21 mouse cellular contexts compared by ENCODE assay signal in genomic region chr19:40462481-40462880, GRCm38 (mm10). TPM values are rescaled to one million over a fixed set of nuclear protein-coding genes. Genes with fewer than 3 reads are reported as not detected.
DNase-seq lines count a peak whose midpoint lies in the region; ATAC-seq and TF ChIP-seq lines count a peak whose summit lies in the region.
"Had no signal": no experiment of that assay in that cellular context is flagged by ENCODE, and none has a peak within 500 bp of the region (broad histone marks: within the 10 kb centered on the region; RNA-seq: fewer than 3 reads in every experiment).

No protein-coding gene starts in this region.

- H3K4me1 ChIP-seq in heart, embryonic 15.5 days (replicated peaks), result peaks cover 35% of the 10 kb centered on the region
- H3K4me1 ChIP-seq in intestine, embryonic 15.5 days (replicated peaks), result peaks cover 20% of the 10 kb centered on the region
- peaks cover 14% of the 10 kb centered on the region for H3K4me1 ChIP-seq in stomach, embryonic 15.5 days

- intact Hi-C loops in heart, postnatal 14 days (cut with DNase I), result loop anchor here (2.0 kb wide), 1 partner anchor 24 kb away; no protein-coding TSS in a partner anchor
- intact Hi-C loops in left cerebral cortex, adult 2 months (cut with DNase I), result no loop called here

- H3K9ac ChIP-seq in heart, embryonic 15.5 days, result no peak overlapping the region
- no peak overlapping the region for H3K9ac ChIP-seq in intestine, embryonic 15.5 days
- H3K9ac ChIP-seq in stomach, embryonic 15.5 days, result no peak overlapping the region
- H3K9ac ChIP-seq: forebrain, embryonic 12.5 days; hindbrain, embryonic 12.5 days; limb, embryonic 13.5 days; liver, embryonic 12.5 days; midbrain, embryonic 12.5 days had no signal

- H3K9me3 ChIP-seq in heart, embryonic 15.5 days (replicated peaks), result no peaks in the 10 kb centered on the region
- H3K9me3 ChIP-seq in intestine, embryonic 15.5 days, result no peaks in the 10 kb centered on the region
- H3K9me3 ChIP-seq in stomach, embryonic 15.5 days, result no peaks in the 10 kb centered on the region
- H3K9me3 ChIP-seq: embryonic facial prominence, embryonic 10.5 days; forebrain, embryonic 12.5 days; hindbrain, embryonic 12.5 days; limb, embryonic 13.5 days; midbrain, embryonic 12.5 days had no signal

- no peak for ATAC-seq in heart, embryonic 15.5 days (replicated peaks; ENCODE audit: insufficient number of reproducible peaks, insufficient read depth, low FRiP score, low read depth)
- ATAC-seq in intestine, embryonic 15.5 days, result no peak
- no peak for ATAC-seq in stomach, embryonic 15.5 days (ENCODE audit: insufficient read depth, low FRiP score, low read depth)
- ATAC-seq: liver, embryonic 12.5 days had no signal

- no peak overlapping the region for H3K4me3 ChIP-seq in heart, embryonic 15.5 days
- no peak overlapping the region for H3K4me3 ChIP-seq in intestine, embryonic 15.5 days (replicated peaks)
- H3K4me3 ChIP-seq in stomach, embryonic 15.5 days (replicated peaks), result no peak overlapping the region
- H3K4me3 ChIP-seq in left cerebral cortex, adult 2 months, result no peak overlapping the region
- H3K4me3 ChIP-seq: embryonic facial prominence, embryonic 10.5 days; forebrain, embryonic 12.5 days; hindbrain, embryonic 12.5 days; limb, embryonic 13.5 days; liver, embryonic 12.5 days; midbrain, embryonic 12.5 days had no signal

- H3K4me2 ChIP-seq in heart, embryonic 15.5 days, result no peak overlapping the region
- H3K4me2 ChIP-seq in intestine, embryonic 15.5 days (replicated peaks), result no peak overlapping the region
- H3K4me2 ChIP-seq in stomach, embryonic 15.5 days, result no peak overlapping the region
- H3K4me2 ChIP-seq: forebrain, embryonic 12.5 days; hindbrain, embryonic 12.5 days; limb, embryonic 13.5 days; liver, embryonic 12.5 days; midbrain, embryonic 12.5 days had no signal

- no peak for DNase-seq in heart, postnatal 14 days
- DNase-seq in NIH3T3 (ENCODE audit: low read depth), result peak; percentile 64
- no peak for DNase-seq in urinary bladder, postnatal 25 days (ENCODE audit: low spot score)
- DNase-seq in left cerebral cortex, adult 2 months (ENCODE audit: extremely low spot score in 1 of 2, low spot score in 2 of 2), result no peak
- DNase-seq in cerebellum, adult 18-20 months, result no peak
- DNase-seq: adrenal gland, postnatal 36 days; cerebellum, postnatal 10 days; kidney, adult 8-10 months; kidney, postnatal 10 days; layer of hippocampus, postnatal 36 days; lung, adult 18-20 months; lung, postnatal 14 days had no signal

- no peak for TF ChIP-seq CTCF in left cerebral cortex, adult 2 months (IDR thresholded peaks at IDR 0.05)

- 49% methylated on average over 2 of the region's 2 CpGs for WGBS in heart, embryonic 15.5 days
- 60% methylated on average over 2 of the region's 2 CpGs for WGBS in intestine, embryonic 15.5 days
- WGBS in stomach, embryonic 15.5 days, result 56% methylated on average over 2 of the region's 2 CpGs

- no peaks in the 10 kb centered on the region for H3K36me3 ChIP-seq in heart, embryonic 15.5 days
- H3K36me3 ChIP-seq in intestine, embryonic 15.5 days, result no peaks in the 10 kb centered on the region
- H3K36me3 ChIP-seq in stomach, embryonic 15.5 days, result no peaks in the 10 kb centered on the region
- H3K36me3 ChIP-seq: embryonic facial prominence, embryonic 10.5 days; forebrain, embryonic 12.5 days; hindbrain, embryonic 12.5 days; limb, embryonic 13.5 days; liver, embryonic 12.5 days; midbrain, embryonic 12.5 days had no signal

- H3K27me3 ChIP-seq in heart, embryonic 15.5 days, result no peaks in the 10 kb centered on the region
- no peaks in the 10 kb centered on the region for H3K27me3 ChIP-seq in intestine, embryonic 15.5 days (replicated peaks)
- no peaks in the 10 kb centered on the region for H3K27me3 ChIP-seq in stomach, embryonic 15.5 days (replicated peaks)
- H3K27me3 ChIP-seq: forebrain, embryonic 12.5 days; hindbrain, embryonic 12.5 days; limb, embryonic 13.5 days; liver, embryonic 12.5 days; midbrain, embryonic 12.5 days had no signal

- H3K27ac ChIP-seq in heart, embryonic 15.5 days, result peak overlapping the region; percentile 14; the same call in 1 of the 2 replicates
- peak overlapping the region; percentile 48 for H3K27ac ChIP-seq in intestine, embryonic 15.5 days
- peak overlapping the region; percentile 61; the same call in 1 of the 2 replicates for H3K27ac ChIP-seq in stomach, embryonic 15.5 days
- no peak overlapping the region for H3K27ac ChIP-seq in left cerebral cortex, adult 2 months
- H3K27ac ChIP-seq: forebrain, embryonic 12.5 days; hindbrain, embryonic 12.5 days; limb, embryonic 13.5 days; liver, embryonic 12.5 days; midbrain, embryonic 12.5 days had no signal

RNA-seq across cellular contexts. Expression of gene Sorbs1, which starts 51.1 kb away (rescaled TPM):
- 103 and 126 TPM in 2 replicates for polyA plus RNA-seq in heart, embryonic 15.5 days (2015; fragmentation: Nextera tagmentation; extraction: Ambion mirVana)
- total RNA-seq in heart, postnatal 14 days (2021), result 100 to 1,000 TPM; 523 to 539 TPM
- 72.1 and 76.3 TPM in 2 replicates for polyA plus RNA-seq in intestine, embryonic 15.5 days (2015; fragmentation: Nextera tagmentation; extraction: Ambion mirVana)
- polyA plus RNA-seq in stomach, embryonic 15.5 days (2015; fragmentation: Nextera tagmentation; extraction: Ambion mirVana), result 78.2 and 81.0 TPM in 2 replicates
- 100 to 1,000 TPM; 160 to 161 TPM for total RNA-seq in left cerebral cortex, adult 2 months (2021)
